Mouse (Mus musculus) intestine, postnatal 0 days (tissue): ENCODE results near the gene Pax2. TPM values are rescaled to one million over a fixed set of nuclear protein-coding genes. Genes with fewer than 3 reads are reported as not detected.
A peak's percentile ranks its signal among the peaks of the same experiment; 100 is the strongest.

Experiments used
- ATAC-seq: fragments of 200-750 bp; cut with Nextera tagmentation; 2 replicates; pipeline ENCODE4 v1.8.0; 2017; ENCODE audit warnings: mild to moderate bottlenecking, moderate TSS enrichment, moderate library complexity
- H3K27ac ChIP-seq: fragments of 300-500 bp; sonication (generic); 2 replicates; pipeline ENCODE4 v1.5.1; 2014; ENCODE audit warnings: mild to moderate bottlenecking, low read depth, low read length, moderate library complexity
- H3K27me3 ChIP-seq: fragments of 300-500 bp; sonication (generic); replicated peaks from 2 replicates; pipeline ENCODE4 v1.6.1; 2014; ENCODE audit warnings: low read length, mixed read lengths; ENCODE audit not compliant: control insufficient read depth, insufficient read depth
- H3K36me3 ChIP-seq: fragments of 300-500 bp; sonication (generic); 2 replicates; pipeline ENCODE4 v1.6.1; 2014; ENCODE audit warnings: mild to moderate bottlenecking, moderate library complexity; ENCODE audit not compliant: control insufficient read depth, insufficient read depth
- H3K4me1 ChIP-seq: fragments of 300-500 bp; sonication (generic); replicated peaks from 2 replicates; pipeline ENCODE4 v1.6.1; 2014; ENCODE audit warnings: antibody characterized with exemption, low read length, mixed read lengths; ENCODE audit not compliant: control insufficient read depth, insufficient read depth
- H3K4me2 ChIP-seq: fragments of 300-500 bp; sonication (generic); replicated peaks from 2 replicates; pipeline ENCODE4 v1.6.1; 2014; ENCODE audit warnings: low read depth, mild to moderate bottlenecking, moderate library complexity
- H3K4me3 ChIP-seq: fragments of 300-500 bp; sonication (generic); 2 replicates; pipeline ENCODE4 v1.5.1; 2014; ENCODE audit warnings: low read depth, low read length
- H3K9ac ChIP-seq: fragments of 300-500 bp; sonication (generic); 2 replicates; pipeline ENCODE4 v1.6.1; 2014; ENCODE audit warnings: mild to moderate bottlenecking, low read depth, low read length
- H3K9me3 ChIP-seq: fragments of 300-500 bp; sonication (generic); 2 replicates; pipeline ENCODE4 v1.6.1; 2016; ENCODE audit warnings: mixed run types; ENCODE audit not compliant: control insufficient read depth
- CTCF ChIP-seq: sonication (generic); IDR thresholded peaks from 2 replicates; pipeline ENCODE4 v1.5.1; 2016; ENCODE audit warnings: low read depth, mild to moderate bottlenecking, control low read depth, antibody characterized with exemption, moderate library complexity
- WGBS: fragments of 180-500 bp; shearing (Covaris S2); extraction: QIAGEN DNeasy Blood & Tissue Kit; methylation state at CpG from one replicate; pipeline ENCODE4 v1.1.7; 2014; 5-methylcytosine and 5-hydroxymethylcytosine counted together
- polyA plus RNA-seq: library from polyadenylated mRNA; unstranded; fragments of >200 nt; fragmentation: Nextera tagmentation; extraction: Ambion mirVana; gene quantifications from 2 replicates; pipeline ENCODE4 v1.2.1, GENCODE M21; 2015

Gene Pax2
- polyA plus RNA-seq, 1 experiment from 2014 or later, result not detected

GRCm38 (mm10) chr19:44823657-44824056 lies 67.8 kb downstream of the Pax2 start:
- ATAC-seq, result no peak
- H3K27ac ChIP-seq, result no peak overlapping the region
- 22% methylated on average over 3 of the region's 3 CpGs for WGBS
- no peak overlapping the region for H3K4me3 ChIP-seq
- H3K4me1 ChIP-seq, result no peaks in the 10 kb centered on the region
- H3K9me3 ChIP-seq, result no peaks in the 10 kb centered on the region
- TF ChIP-seq CTCF, result no peak
- H3K27me3 ChIP-seq, result peaks cover 7% of the 10 kb centered on the region; the same call in 1 of the 2 replicates
- H3K36me3 ChIP-seq, result no peaks in the 10 kb centered on the region
- H3K4me2 ChIP-seq, result no peak overlapping the region
- no peak overlapping the region for H3K9ac ChIP-seq

GRCm38 (mm10) chr19:44825216-44825768 lies 69.4 kb downstream of the Pax2 start:
- H3K4me1 ChIP-seq, result no peaks in the 10 kb centered on the region
- no peak for TF ChIP-seq CTCF
- H3K9me3 ChIP-seq, result no peaks in the 10 kb centered on the region
- ATAC-seq, result no peak
- WGBS, result 34% methylated on average over 11 of the region's 11 CpGs
- H3K36me3 ChIP-seq, result no peaks in the 10 kb centered on the region
- peaks cover 7% of the 10 kb centered on the region; the same call in 1 of the 2 replicates for H3K27me3 ChIP-seq
- no peak overlapping the region for H3K27ac ChIP-seq
- no peak overlapping the region for H3K9ac ChIP-seq
- H3K4me2 ChIP-seq, result no peak overlapping the region
- H3K4me3 ChIP-seq, result no peak overlapping the region

GRCm38 (mm10) chr19:44825819-44826218 lies 70.0 kb downstream of the Pax2 start:
- H3K9ac ChIP-seq, result no peak overlapping the region
- WGBS, result 28% methylated on average over 4 of the region's 4 CpGs

GRCm38 (mm10) chr19:44833391-44833790 lies 77.5 kb downstream of the Pax2 start:
- no peak for TF ChIP-seq CTCF
- no peak for ATAC-seq
- Histone ChIP-seq H3K27ac (no peak overlapping the region), H3K9me3 (no peaks in the 10 kb centered on the region), H3K9ac (no peak overlapping the region), H3K27me3 (peaks cover 60% of the 10 kb centered on the region), H3K4me2 (no peak overlapping the region), H3K4me1 (0 out of 2 replicates have a peak, but pooled peaks cover 5% of the 10 kb centered on the region), H3K36me3 (no peaks in the 10 kb centered on the region), H3K4me3 (no peak overlapping the region)
- WGBS, result 70% methylated on average over 1 of the region's 1 CpGs

More at GRCm38 (mm10) chr19:44825819-44826218, 70.0 kb downstream of the Pax2 start:
- peak; percentile 50 for TF ChIP-seq CTCF
- no peaks in the 10 kb centered on the region for H3K4me1 ChIP-seq
- H3K27me3 ChIP-seq, result peaks cover 7% of the 10 kb centered on the region; the same call in 1 of the 2 replicates
- no peak for ATAC-seq
- no peaks in the 10 kb centered on the region for H3K36me3 ChIP-seq
- H3K4me2 ChIP-seq, result no peak overlapping the region
- no peak overlapping the region for H3K4me3 ChIP-seq
- H3K27ac ChIP-seq, result no peak overlapping the region
- H3K9me3 ChIP-seq, result no peaks in the 10 kb centered on the region

DNA sequence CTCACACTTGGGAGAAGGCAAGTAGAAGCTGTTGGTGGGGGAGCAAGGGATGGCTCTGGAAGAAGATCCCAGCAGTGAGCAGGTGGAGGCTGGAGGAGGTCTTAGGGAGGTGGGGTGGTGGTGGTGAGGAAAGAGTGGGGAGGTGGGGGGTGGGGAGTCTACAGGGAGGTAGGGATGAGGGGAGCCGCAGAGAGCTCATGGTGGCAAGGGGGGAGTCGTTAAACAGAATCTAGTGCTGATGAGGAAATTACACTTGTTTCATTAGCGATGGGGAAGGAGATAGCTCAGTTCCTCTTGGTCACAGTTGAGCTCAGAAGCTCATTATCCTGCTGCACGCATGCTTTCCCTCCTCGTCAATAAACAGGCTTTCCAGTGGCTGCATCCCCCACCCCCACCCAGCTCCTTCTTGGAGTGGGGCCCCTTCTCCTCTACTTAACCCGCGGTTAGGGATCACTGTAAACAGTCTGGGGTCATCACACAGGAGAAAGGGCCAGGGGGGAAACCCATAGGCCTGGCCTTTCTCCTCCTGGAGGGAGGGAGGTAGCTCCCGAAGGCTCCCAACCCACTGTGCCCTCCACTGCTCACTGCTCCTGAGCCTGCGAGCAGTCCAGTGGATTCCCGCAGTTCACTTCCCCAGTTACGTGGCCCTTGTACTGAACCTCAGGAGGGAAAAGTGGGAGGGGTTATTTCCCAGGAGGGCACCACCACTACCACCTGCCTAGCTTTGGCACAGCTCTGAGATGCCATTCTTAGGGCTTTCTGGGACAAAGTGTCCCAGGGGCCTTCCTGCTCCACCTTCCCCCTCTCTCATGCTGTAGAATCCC lies 78.6 kb downstream of the Pax2 start:
- H3K4me1 ChIP-seq, result 0 out of 2 replicates have a peak, but pooled peaks cover 5% of the 10 kb centered on the region
- H3K36me3 ChIP-seq, result no peaks in the 10 kb centered on the region
- peaks cover 71% of the 10 kb centered on the region for H3K27me3 ChIP-seq
- no peak overlapping the region for H3K4me2 ChIP-seq
- no peak overlapping the region for H3K9ac ChIP-seq
- no peak for TF ChIP-seq CTCF
- ATAC-seq, result no peak
- H3K4me3 ChIP-seq, result no peak overlapping the region
- WGBS, result 16% methylated on average over 11 of the region's 11 CpGs
- H3K9me3 ChIP-seq, result no peaks in the 10 kb centered on the region
- H3K27ac ChIP-seq, result no peak overlapping the region

- no peak for ATAC-seq
- Histone ChIP-seq H3K4me3 (peak overlapping the region; percentile 45), H3K27ac (no peak overlapping the region), H3K4me2 (peak overlapping the region; percentile 70), H3K9ac (no peak overlapping the region), H3K36me3 (no peaks in the 10 kb centered on the region), H3K27me3 (peaks cover 78% of the 10 kb centered on the region), H3K9me3 (no peaks in the 10 kb centered on the region), H3K4me1 (0 out of 2 replicates have a peak, but pooled peaks cover 5% of the 10 kb centered on the region)
- 4% methylated on average over 34 of the region's 34 CpGs for WGBS
- no peak for TF ChIP-seq CTCF
Observed at GRCm38 (mm10) chr19:44835042-44835930, 79.4 kb downstream of the Pax2 start.
